Mouse (Mus musculus) embryonic facial prominence, embryonic 11.5 days (tissue): ENCODE results near the gene Cd101. TPM values are rescaled to one million over a fixed set of nuclear protein-coding genes. Genes with fewer than 3 reads are reported as not detected.

ENCODE experiments used
- ATAC-seq: fragments of 200-750 bp; cut with Nextera tagmentation; replicated peaks from 2 replicates; pipeline ENCODE4 v1.8.0; 2017; ENCODE audit warnings: low read depth; ENCODE audit not compliant: insufficient number of reproducible peaks, low FRiP score, low TSS enrichment
- DNase-seq: peaks from one replicate; pipeline ENCODE4 v3.0.0-alpha.2; 2015; ENCODE audit warnings: low spot score
- H3K27ac ChIP-seq: fragments of 300-500 bp; sonication (generic); replicated peaks from 2 replicates; pipeline ENCODE4 v1.5.1; 2014; ENCODE audit warnings: mild to moderate bottlenecking, low read depth, low read length, control low read depth
- H3K27me3 ChIP-seq: fragments of 300-500 bp; sonication (generic); 2 replicates; pipeline ENCODE4 v1.6.1; 2014; ENCODE audit warnings: mild to moderate bottlenecking, low read length, moderate library complexity, mixed read lengths; ENCODE audit not compliant: control insufficient read depth, insufficient read depth
- H3K36me3 ChIP-seq: fragments of 300-500 bp; sonication (generic); replicated peaks from 2 replicates; pipeline ENCODE4 v1.6.1; 2014; ENCODE audit warnings: low read depth, mild to moderate bottlenecking, low read length, moderate library complexity, mixed read lengths; ENCODE audit not compliant: control insufficient read depth, insufficient read depth
- H3K4me1 ChIP-seq: fragments of 300-500 bp; sonication (generic); 2 replicates; pipeline ENCODE4 v1.6.1; 2014; ENCODE audit warnings: low read length, mixed read lengths; ENCODE audit not compliant: control insufficient read depth, insufficient read depth
- H3K4me2 ChIP-seq: fragments of 300-500 bp; sonication (generic); 2 replicates; pipeline ENCODE4 v1.6.1; 2014; ENCODE audit warnings: low read depth, mild to moderate bottlenecking, control low read depth, low read length, moderate library complexity
- H3K4me3 ChIP-seq: fragments of 300-500 bp; sonication (generic); 2 replicates; pipeline ENCODE4 v1.5.1; 2014; ENCODE audit warnings: low read depth, low read length, control low read depth
- H3K9ac ChIP-seq: fragments of 300-500 bp; sonication (generic); replicated peaks from 2 replicates; pipeline ENCODE4 v1.6.1; 2014; ENCODE audit warnings: mild to moderate bottlenecking, control low read depth, low read length
- H3K9me3 ChIP-seq: fragments of 300-500 bp; sonication (generic); replicated peaks from 2 replicates; pipeline ENCODE4 v1.6.1; 2016; ENCODE audit warnings: mild to moderate bottlenecking, low read length, inconsistent platforms, mixed read lengths; ENCODE audit not compliant: control insufficient read depth
- WGBS: fragments of 180-500 bp; shearing (Covaris S2); extraction: QIAGEN DNeasy Blood & Tissue Kit; methylation state at CpG from one replicate; pipeline ENCODE4 v1.1.7; 2014; 5-methylcytosine and 5-hydroxymethylcytosine counted together
- polyA plus RNA-seq: library from polyadenylated mRNA; unstranded; fragments of >200 nt; fragmentation: Nextera tagmentation; extraction: Ambion mirVana; gene quantifications from 2 replicates; pipeline ENCODE4 v1.2.1, GENCODE M21; 2014

Cd101 gene
- polyA plus RNA-seq, 1 experiment from 2014 or later, result not detected

DNA sequence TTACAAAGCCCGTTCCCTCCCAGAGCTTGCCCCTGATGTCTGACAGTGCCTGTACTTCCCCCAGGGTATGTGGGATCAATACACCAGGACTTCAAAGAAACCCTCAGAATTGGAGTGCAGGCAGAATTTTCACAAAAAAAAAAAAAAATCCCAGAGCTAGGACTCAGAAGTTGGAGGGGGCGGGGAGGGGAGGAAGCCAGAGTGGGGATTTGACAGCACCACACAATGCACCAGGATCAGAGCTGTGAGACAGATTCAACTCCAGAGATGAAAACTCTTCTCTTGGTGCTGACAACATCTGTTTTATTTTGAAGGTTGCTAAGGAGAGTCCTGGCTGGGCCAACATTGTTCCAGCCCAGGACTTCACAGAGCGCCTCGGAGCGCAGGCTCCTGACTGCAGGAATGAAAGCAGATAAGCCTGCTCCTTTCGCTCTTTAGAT lies 41.5 kb upstream of the Cd101 start:
- Histone ChIP-seq H3K4me1 (peaks cover 6% of the 10 kb centered on the region; the same call in 1 of the 2 replicates), H3K4me2 (no peak overlapping the region), H3K4me3 (no peak overlapping the region), H3K9ac (no peak overlapping the region), H3K27me3 (no peaks in the 10 kb centered on the region), H3K27ac (no peak overlapping the region), H3K36me3 (0 out of 2 replicates have a peak, but pooled peaks cover under 1% of the 10 kb centered on the region), H3K9me3 (no peaks in the 10 kb centered on the region)
- DNase-seq (peak; percentile 58), ATAC-seq (peak; percentile 49; the same call in 1 of the 2 replicates)
- 34% methylated on average over 6 of the region's 6 CpGs for WGBS

- peak overlapping the region; percentile 28; the same call in 1 of the 2 replicates for H3K27ac ChIP-seq
- ATAC-seq (0 out of 2 replicates have a peak, but pooled peaks have one; percentile 35), DNase-seq (no peak)
Observed at GRCm38 (mm10) chr3:101070230-101070795, 41.0 kb upstream of the Cd101 start.

GRCm38 (mm10) chr3:101068701-101069100 lies 39.3 kb upstream of the Cd101 start:
- no peaks in the 10 kb centered on the region for H3K36me3 ChIP-seq
- H3K27ac ChIP-seq, result no peak overlapping the region
- H3K27me3 ChIP-seq, result no peaks in the 10 kb centered on the region
- peaks cover 6% of the 10 kb centered on the region for H3K4me1 ChIP-seq
- no peaks in the 10 kb centered on the region for H3K9me3 ChIP-seq
- 49% methylated on average over 5 of the region's 5 CpGs for WGBS
- no peak overlapping the region for H3K9ac ChIP-seq
- ATAC-seq (no peak), DNase-seq (peak; percentile 11)
- no peak overlapping the region for H3K4me2 ChIP-seq
- H3K4me3 ChIP-seq, result no peak overlapping the region

More at GRCm38 (mm10) chr3:101070230-101070795, 41.0 kb upstream of the Cd101 start:
- H3K9ac ChIP-seq, result 0 out of 2 replicates have a peak overlapping the region, but pooled peaks have one; percentile 19
- H3K4me1 ChIP-seq, result peaks cover 6% of the 10 kb centered on the region
- no peaks in the 10 kb centered on the region for H3K36me3 ChIP-seq
- H3K9me3 ChIP-seq, result no peaks in the 10 kb centered on the region
- no peaks in the 10 kb centered on the region for H3K27me3 ChIP-seq
- no peak overlapping the region for H3K4me3 ChIP-seq
- WGBS, result 54% methylated on average over 10 of the region's 10 CpGs
- no peak overlapping the region for H3K4me2 ChIP-seq

DNA sequence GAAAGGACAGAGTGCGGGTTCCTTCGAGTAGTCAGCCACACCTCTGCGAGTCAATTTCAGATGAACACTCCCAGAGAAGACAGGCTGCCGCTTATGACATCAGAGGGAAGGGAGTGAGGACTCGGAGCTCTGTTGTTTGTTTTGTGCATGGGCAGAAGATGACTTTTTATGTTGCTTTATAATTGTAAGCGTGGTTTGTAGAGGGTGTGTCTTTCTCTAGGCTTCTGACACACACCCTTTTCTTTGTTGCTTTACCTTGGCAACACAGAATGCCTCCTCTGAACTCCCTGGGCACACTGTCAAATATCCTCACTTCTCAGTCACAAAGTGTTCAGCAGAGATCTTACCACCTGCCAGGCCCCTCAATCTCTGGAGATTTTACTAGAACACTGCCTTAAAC lies 36.8 kb upstream of the Cd101 start:
- Histone ChIP-seq H3K9me3 (no peaks in the 10 kb centered on the region), H3K9ac (no peak overlapping the region), H3K4me1 (peaks cover 6% of the 10 kb centered on the region), H3K27ac (no peak overlapping the region), H3K36me3 (no peaks in the 10 kb centered on the region), H3K4me3 (no peak overlapping the region), H3K4me2 (no peak overlapping the region), H3K27me3 (no peaks in the 10 kb centered on the region)
- DNase-seq (no peak), ATAC-seq (no peak)
- 92% methylated on average over 6 of the region's 6 CpGs for WGBS

- DNase-seq (no peak), ATAC-seq (no peak)
- H3K27me3 ChIP-seq, result no peaks in the 10 kb centered on the region
- H3K9ac ChIP-seq, result no peak overlapping the region
- no peak overlapping the region for H3K27ac ChIP-seq
- no peak overlapping the region for H3K4me3 ChIP-seq
- WGBS, result 91% methylated on average over 7 of the region's 7 CpGs
- no peaks in the 10 kb centered on the region; the same call in 1 of the 2 replicates for H3K36me3 ChIP-seq
- H3K4me2 ChIP-seq, result no peak overlapping the region
- H3K9me3 ChIP-seq, result no peaks in the 10 kb centered on the region
- no peaks in the 10 kb centered on the region; the same call in 1 of the 2 replicates for H3K4me1 ChIP-seq
Observed at GRCm38 (mm10) chr3:101061865-101062585, 32.7 kb upstream of the Cd101 start.

- Histone ChIP-seq H3K4me1 (no peaks in the 10 kb centered on the region), H3K27ac (no peak overlapping the region), H3K9ac (no peak overlapping the region), H3K4me2 (no peak overlapping the region), H3K9me3 (no peaks in the 10 kb centered on the region), H3K4me3 (no peak overlapping the region), H3K36me3 (no peaks in the 10 kb centered on the region; the same call in 1 of the 2 replicates), H3K27me3 (no peaks in the 10 kb centered on the region)
- DNase-seq (no peak), ATAC-seq (no peak)
- 82% methylated on average over 4 of the region's 4 CpGs for whole genome bisulfite sequencing
Observed at GRCm38 (mm10) chr3:101059214-101059613, 29.9 kb upstream of the Cd101 start.

GRCm38 (mm10) chr3:101058203-101058602 lies 28.8 kb upstream of the Cd101 start:
- ATAC-seq (no peak), DNase-seq (no peak)
- no peak overlapping the region for H3K9ac ChIP-seq
- H3K27me3 ChIP-seq, result no peaks in the 10 kb centered on the region
- no peaks in the 10 kb centered on the region for H3K4me1 ChIP-seq
- WGBS, result 90% methylated on average over 2 of the region's 2 CpGs
- no peaks in the 10 kb centered on the region; the same call in 1 of the 2 replicates for H3K36me3 ChIP-seq
- no peak overlapping the region for H3K27ac ChIP-seq
- H3K4me2 ChIP-seq, result no peak overlapping the region
- H3K4me3 ChIP-seq, result no peak overlapping the region
- H3K9me3 ChIP-seq, result no peaks in the 10 kb centered on the region

DNA sequence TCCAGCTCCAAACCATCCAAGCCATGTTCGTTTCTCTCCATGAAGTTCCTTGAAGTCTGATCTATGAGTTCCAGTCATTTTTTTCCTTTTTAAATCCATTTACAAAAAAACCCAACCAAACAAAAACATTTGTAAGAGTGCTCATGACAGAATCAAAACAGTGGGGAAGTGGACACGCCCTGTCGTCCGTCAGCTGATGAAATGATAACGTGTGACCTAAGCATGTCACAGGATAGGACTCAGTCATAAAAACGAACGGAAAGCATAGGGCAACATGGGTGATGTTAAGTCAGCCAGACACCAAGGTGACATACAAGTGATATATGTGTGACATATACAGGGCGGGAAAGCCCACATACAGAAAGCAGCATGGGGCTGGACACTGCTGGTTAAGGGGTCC lies 25.9 kb upstream of the Cd101 start:
- WGBS, result 90% methylated on average over 8 of the region's 8 CpGs
- no peaks in the 10 kb centered on the region for H3K36me3 ChIP-seq
- H3K27ac ChIP-seq, result no peak overlapping the region
- no peak overlapping the region for H3K9ac ChIP-seq
- ATAC-seq (no peak), DNase-seq (no peak)
- no peaks in the 10 kb centered on the region for H3K4me1 ChIP-seq
- H3K27me3 ChIP-seq, result no peaks in the 10 kb centered on the region
- H3K9me3 ChIP-seq, result no peaks in the 10 kb centered on the region
- no peak overlapping the region for H3K4me2 ChIP-seq
- H3K4me3 ChIP-seq, result no peak overlapping the region
